Mouse (Mus musculus) E14TG2a.4 (cell line): ENCODE data around the gene Cox5b.

Experiments
- H3K27me3 ChIP-seq: 2 replicates; pipeline ENCODE4 v1.6.1; 2014; ENCODE audit warnings: low read length, control low read depth; ENCODE audit not compliant: insufficient read depth
- H3K36me3 ChIP-seq: 2 replicates; pipeline ENCODE4 v1.6.1; 2014; ENCODE audit warnings: low read length, control low read depth; ENCODE audit not compliant: insufficient read depth
- H3K4me1 ChIP-seq: replicated peaks from 2 replicates; pipeline ENCODE4 v1.6.1; 2014; ENCODE audit warnings: low read depth, low read length, control low read depth
- H3K4me3 ChIP-seq: replicated peaks from 2 replicates; pipeline ENCODE4 v1.5.1; 2014; ENCODE audit warnings: mild to moderate bottlenecking, low read length
- H3K9me3 ChIP-seq: 2 replicates; pipeline ENCODE4 v1.6.1; 2014; ENCODE audit warnings: low read length, control low read depth
- CTCF ChIP-seq: conservative IDR thresholded peaks from 2 replicates; pipeline ENCODE4 v1.5.1; 2014; ENCODE audit warnings: low read length
- NANOG ChIP-seq: IDR thresholded peaks from 2 replicates; pipeline ENCODE4 v1.6.1; 2014; ENCODE audit warnings: borderline replicate concordance, low read length, mixed read lengths
- POU5F1 ChIP-seq: IDR thresholded peaks from 2 replicates; pipeline ENCODE4 v1.6.1; 2014; ENCODE audit warnings: low read length, borderline replicate concordance

The Cox5b gene

GRCm38 (mm10) chr1:36707166-36707565, 15.9 kb downstream of the Cox5b start:
- Histone ChIP-seq H3K9me3 (no peaks in the 10 kb centered on the region), H3K36me3 (peaks cover 54% of the 10 kb centered on the region), H3K27me3 (no peaks in the 10 kb centered on the region), H3K4me1 (peaks cover 47% of the 10 kb centered on the region), H3K4me3 (peak overlapping the region; percentile 98)
- TF ChIP-seq POU5F1 (no peak), CTCF (no peak)

- peaks cover 42% of the 10 kb centered on the region for H3K4me1 ChIP-seq
- peaks cover 47% of the 10 kb centered on the region for H3K36me3 ChIP-seq
- no peaks in the 10 kb centered on the region for H3K27me3 ChIP-seq
- H3K9me3 ChIP-seq, result no peaks in the 10 kb centered on the region
- no peak for TF ChIP-seq CTCF
- TF ChIP-seq NANOG, result no peak
- TF ChIP-seq POU5F1, result no peak
- H3K4me3 ChIP-seq, result peak overlapping the region; percentile 98
Measured at GRCm38 (mm10) chr1:36707797-36708196, 16.5 kb downstream of the Cox5b start.

GRCm38 (mm10) chr1:36708626-36709025, 17.4 kb downstream of the Cox5b start:
- Histone ChIP-seq H3K4me3 (peak overlapping the region; percentile 98), H3K9me3 (peaks cover 3% of the 10 kb centered on the region), H3K36me3 (peaks cover 39% of the 10 kb centered on the region), H3K4me1 (peaks cover 42% of the 10 kb centered on the region), H3K27me3 (no peaks in the 10 kb centered on the region)
- TF ChIP-seq NANOG, result no peak
- TF ChIP-seq POU5F1, result no peak
- no peak for TF ChIP-seq CTCF

- peak; percentile 7; the same call in 1 of the 2 replicates for TF ChIP-seq CTCF
- no peak for TF ChIP-seq NANOG
- H3K4me1 ChIP-seq, result peaks cover 42% of the 10 kb centered on the region
- peaks cover 33% of the 10 kb centered on the region for H3K36me3 ChIP-seq
- H3K9me3 ChIP-seq, result peaks cover 9% of the 10 kb centered on the region
- H3K4me3 ChIP-seq, result peak overlapping the region; percentile 98
- no peaks in the 10 kb centered on the region for H3K27me3 ChIP-seq
Measured at GRCm38 (mm10) chr1:36709055-36709853, 18.0 kb downstream of the Cox5b start.

- Histone ChIP-seq H3K9me3 (peaks cover 10% of the 10 kb centered on the region), H3K36me3 (peaks cover 26% of the 10 kb centered on the region), H3K4me3 (peak within 1 kb of the TSS; percentile 98), H3K27me3 (no peaks in the 10 kb centered on the region), H3K4me1 (peaks cover 42% of the 10 kb centered on the region)
- TF ChIP-seq POU5F1, result no peak
- TF ChIP-seq CTCF, result no peak
- TF ChIP-seq NANOG, result no peak
Measured at GRCm38 (mm10) chr1:36709854-36710280, 18.6 kb downstream of the Cox5b start, which contains the start of gene 4933424G06Rik. TSS of gene 4933424G06Rik (plus strand) at chr1:36710149.

GRCm38 (mm10) chr1:36711104-36711503, 19.9 kb downstream of the Cox5b start:
- peaks cover 37% of the 10 kb centered on the region for H3K4me1 ChIP-seq
- no peak for TF ChIP-seq NANOG
- TF ChIP-seq POU5F1, result no peak
- TF ChIP-seq CTCF, result no peak
- peaks cover 10% of the 10 kb centered on the region for H3K9me3 ChIP-seq
- peaks cover 14% of the 10 kb centered on the region for H3K36me3 ChIP-seq
- no peaks in the 10 kb centered on the region for H3K27me3 ChIP-seq
- H3K4me3 ChIP-seq, result no peak overlapping the region

GRCm38 (mm10) chr1:36714311-36714710, 23.1 kb downstream of the Cox5b start, which contains the start of gene Actr1b:
TSS of gene Actr1b (minus strand) at chr1:36714422.
- H3K27me3 ChIP-seq, result no peaks in the 10 kb centered on the region
- TF ChIP-seq NANOG (no peak), CTCF (no peak), POU5F1 (no peak)
- H3K9me3 ChIP-seq, result peaks cover 11% of the 10 kb centered on the region
- H3K36me3 ChIP-seq, result no peaks in the 10 kb centered on the region
- H3K4me1 ChIP-seq, result peaks cover 5% of the 10 kb centered on the region; the same call in 1 of the 2 replicates
- H3K4me3 ChIP-seq, result no peak within 1 kb of the TSS

- no peak overlapping the region for H3K4me3 ChIP-seq
- TF ChIP-seq NANOG, result no peak
- no peak for TF ChIP-seq POU5F1
- TF ChIP-seq CTCF, result no peak
- H3K9me3 ChIP-seq, result peaks cover 23% of the 10 kb centered on the region
Measured at GRCm38 (mm10) chr1:36718786-36719185, 27.5 kb downstream of the Cox5b start.

More at GRCm38 (mm10) chr1:36718786-36719185, 27.5 kb downstream of the Cox5b start:
- no peaks in the 10 kb centered on the region for H3K36me3 ChIP-seq
- H3K27me3 ChIP-seq, result no peaks in the 10 kb centered on the region
- H3K4me1 ChIP-seq, result no peaks in the 10 kb centered on the region
